Mouse (Mus musculus): ENCODE data around the gene Cfap99.

DNA sequence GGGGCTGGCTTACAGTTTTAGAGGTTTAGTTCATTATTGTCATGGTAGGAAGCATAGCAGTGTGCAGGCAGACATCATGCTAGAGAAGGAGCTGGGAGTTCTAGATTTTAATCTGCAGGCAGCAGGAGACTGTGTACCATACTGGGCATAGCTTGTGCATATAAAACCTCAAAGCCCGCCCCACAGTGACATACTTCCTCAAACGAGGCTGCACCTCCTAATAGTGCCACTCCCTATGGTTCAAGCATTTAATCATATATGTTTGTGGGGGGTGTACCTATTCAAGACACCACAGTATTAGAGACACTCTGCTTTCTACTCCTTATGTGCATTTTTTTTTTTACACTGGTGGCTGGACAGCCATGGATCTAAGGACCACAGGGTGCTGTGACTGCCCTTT is 41.7 kb downstream of the Cfap99 start:
- TF ChIP-seq CTCF (conservative IDR thresholded peaks at IDR 0.05; ENCODE audit: insufficient read depth, insufficient read length, low read depth, low read length) (no peak), POLR2A (IDR thresholded peaks at IDR 0.05; ENCODE audit: low read depth, low read length) (no peak)

Data from kidney, adult 2 months (tissue).